Mouse (Mus musculus): ENCODE data around the gene Hvcn1.

Hvcn1 gene

DNA sequence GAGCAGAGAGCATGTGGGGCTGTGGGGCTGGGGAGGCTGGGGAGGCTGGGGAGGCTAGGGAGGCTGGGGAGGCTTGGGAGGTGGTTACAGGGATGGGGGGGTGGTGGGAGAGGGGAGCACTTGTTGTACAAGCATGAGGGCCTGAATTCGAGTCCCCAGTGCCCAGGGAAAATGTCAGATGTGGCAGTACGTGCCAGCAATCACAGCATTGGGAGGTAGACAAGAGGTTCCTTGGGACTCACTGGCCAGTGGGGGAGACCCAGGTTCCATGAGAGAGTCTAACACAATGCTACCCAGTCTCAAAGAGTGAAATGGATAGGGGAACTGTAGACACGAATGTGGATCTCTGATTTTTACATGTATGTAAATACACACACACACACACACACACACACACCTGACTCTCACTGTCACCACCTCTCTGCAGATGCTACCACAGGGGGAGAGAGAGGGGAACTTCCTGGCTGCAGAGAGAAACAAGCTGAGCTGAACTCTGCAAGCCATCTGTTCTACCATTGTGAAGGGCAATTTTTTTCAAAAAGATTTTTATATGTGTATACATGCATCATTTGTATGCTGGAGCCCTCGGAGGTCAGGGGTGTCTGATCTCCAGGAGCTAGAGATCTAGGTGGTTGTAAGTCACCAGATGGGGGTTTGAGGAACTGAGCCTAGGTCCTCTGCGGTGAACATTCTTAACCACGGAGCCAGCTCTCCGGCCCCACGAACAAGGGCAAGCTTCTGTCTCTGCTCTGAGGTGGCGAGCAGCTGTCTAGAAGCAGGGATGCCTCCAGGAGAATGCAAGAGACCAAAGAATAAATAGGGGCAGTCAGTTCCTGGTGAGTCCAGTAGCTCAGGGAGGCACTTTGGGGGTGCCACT is 28.0 kb downstream of the Hvcn1 start:
- no peak for DNase-seq (ENCODE audit: low spot score in 2 of 2)

DNA sequence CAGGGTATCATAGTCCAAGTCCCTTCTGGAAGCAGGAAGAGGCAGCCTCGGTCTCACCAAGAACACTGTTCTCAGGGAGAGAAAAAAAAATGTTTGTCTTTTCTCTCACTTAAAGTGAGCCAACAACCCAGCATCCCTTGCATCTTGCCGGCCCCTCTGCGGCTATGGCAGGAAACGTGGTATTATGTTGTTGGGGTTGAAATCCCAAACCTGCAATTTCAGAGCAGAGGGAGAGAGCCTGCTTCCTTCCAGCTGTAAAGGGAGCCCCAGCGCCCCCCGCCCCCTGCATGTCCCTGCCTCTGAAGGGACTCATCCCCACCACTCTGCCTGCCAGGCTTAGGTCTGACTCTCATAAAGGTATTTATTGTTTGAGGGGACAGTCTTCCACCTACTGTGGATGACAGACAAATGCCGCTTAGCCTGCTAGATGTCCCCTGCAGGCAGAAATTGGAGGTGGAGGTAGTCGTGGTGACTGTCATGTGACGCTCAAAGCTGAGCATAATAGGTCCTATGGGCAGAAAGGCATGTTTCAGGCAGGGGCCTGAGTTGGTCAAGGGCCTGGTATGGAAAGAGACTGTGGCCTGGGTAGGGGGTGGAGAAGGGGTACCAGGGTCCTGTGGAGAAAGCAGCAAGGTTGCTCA is 28.7 kb downstream of the Hvcn1 start:
- DNase-seq (ENCODE audit: low spot score in 2 of 2), result no peak

GRCm38 (mm10) chr5:122237200-122237599 is 30.6 kb downstream of the Hvcn1 start:
- DNase-seq (ENCODE audit: low spot score in 2 of 2), result no peak

- no peak for DNase-seq (ENCODE audit: low spot score in 2 of 2)
Observed at GRCm38 (mm10) chr5:122239618-122240017, 33.0 kb downstream of the Hvcn1 start.

DNA sequence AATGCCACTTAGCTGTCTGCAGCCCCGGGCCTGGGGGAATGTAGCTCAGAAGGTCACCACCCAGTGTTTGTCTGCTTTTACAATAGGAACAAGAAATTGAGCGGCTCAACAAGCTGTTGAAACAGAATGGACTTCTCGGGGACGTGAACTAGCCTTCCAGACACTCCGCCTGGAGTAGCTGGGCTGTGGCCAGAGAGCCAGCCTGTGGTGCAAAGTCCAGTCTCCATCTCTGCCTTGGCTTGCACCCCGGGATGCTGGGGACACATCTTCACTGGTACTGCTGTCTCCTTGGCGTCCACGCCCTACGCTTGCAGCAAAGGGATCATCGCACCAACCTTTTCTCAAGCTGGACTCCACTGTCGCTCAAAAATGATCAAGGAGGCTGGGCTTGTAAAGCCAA is 33.9 kb downstream of the Hvcn1 start:
- no peak for DNase-seq (ENCODE audit: low spot score in 2 of 2)

- DNase-seq (ENCODE audit: low spot score in 2 of 2), result no peak
Observed at GRCm38 (mm10) chr5:122240989-122241388, 34.4 kb downstream of the Hvcn1 start.

- DNase-seq (ENCODE audit: low spot score in 2 of 2), result no peak
Observed at GRCm38 (mm10) chr5:122242521-122243123, 36.0 kb downstream of the Hvcn1 start.

GRCm38 (mm10) chr5:122243781-122244523 is 37.3 kb downstream of the Hvcn1 start:
- no peak for DNase-seq (ENCODE audit: low spot score in 2 of 2)

GRCm38 (mm10) chr5:122245186-122245585 is 38.6 kb downstream of the Hvcn1 start:
- DNase-seq (ENCODE audit: low spot score in 2 of 2), result no peak

GRCm38 (mm10) chr5:122246547-122247167 is 40.1 kb downstream of the Hvcn1 start:
- DNase-seq (ENCODE audit: low spot score in 2 of 2), result no peak

DNA sequence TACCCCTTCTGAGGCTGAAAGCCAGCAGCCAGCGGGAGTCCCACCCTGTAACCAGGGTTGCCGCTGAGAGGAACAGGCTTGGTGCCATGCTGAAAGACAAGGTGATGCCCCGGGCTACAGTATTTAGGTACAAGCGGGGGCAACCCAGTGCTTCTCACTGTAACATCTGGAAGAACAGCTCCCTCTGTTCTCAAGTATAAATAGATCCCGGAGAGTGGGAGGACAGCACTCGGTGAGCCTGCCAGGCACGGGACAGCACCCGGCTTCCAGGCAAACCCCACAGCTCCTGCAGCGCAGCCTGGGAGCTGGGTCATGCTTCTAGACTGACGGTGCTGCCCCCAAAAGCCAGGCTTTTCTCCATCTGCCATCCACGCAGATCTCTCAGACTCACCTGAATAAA is 40.9 kb downstream of the Hvcn1 start:
- no peak for DNase-seq (ENCODE audit: low spot score in 2 of 2)

- no peak for DNase-seq (ENCODE audit: low spot score in 2 of 2)
Observed at GRCm38 (mm10) chr5:122247934-122248333, 41.3 kb downstream of the Hvcn1 start.

DNA sequence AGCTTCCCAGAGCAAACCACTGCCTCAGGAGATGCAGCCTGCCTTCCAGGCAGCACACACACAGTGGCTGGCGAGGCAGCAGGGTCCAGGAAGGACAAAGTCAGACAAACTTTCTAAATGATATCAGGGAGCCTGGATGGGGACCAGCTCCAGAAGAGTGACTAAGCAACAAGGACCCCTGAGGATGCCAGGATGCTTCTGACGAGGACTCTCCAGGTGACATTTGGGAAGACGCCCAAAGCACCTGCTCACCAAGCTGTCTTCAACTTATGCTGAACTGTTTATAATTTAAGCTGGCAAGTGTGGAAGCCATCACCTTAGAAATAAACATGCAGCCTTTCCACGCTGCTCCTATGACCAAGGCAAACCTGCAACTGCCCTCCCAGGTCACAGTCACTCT is 42.7 kb downstream of the Hvcn1 start:
- DNase-seq (ENCODE audit: low spot score in 2 of 2), result no peak

DNA sequence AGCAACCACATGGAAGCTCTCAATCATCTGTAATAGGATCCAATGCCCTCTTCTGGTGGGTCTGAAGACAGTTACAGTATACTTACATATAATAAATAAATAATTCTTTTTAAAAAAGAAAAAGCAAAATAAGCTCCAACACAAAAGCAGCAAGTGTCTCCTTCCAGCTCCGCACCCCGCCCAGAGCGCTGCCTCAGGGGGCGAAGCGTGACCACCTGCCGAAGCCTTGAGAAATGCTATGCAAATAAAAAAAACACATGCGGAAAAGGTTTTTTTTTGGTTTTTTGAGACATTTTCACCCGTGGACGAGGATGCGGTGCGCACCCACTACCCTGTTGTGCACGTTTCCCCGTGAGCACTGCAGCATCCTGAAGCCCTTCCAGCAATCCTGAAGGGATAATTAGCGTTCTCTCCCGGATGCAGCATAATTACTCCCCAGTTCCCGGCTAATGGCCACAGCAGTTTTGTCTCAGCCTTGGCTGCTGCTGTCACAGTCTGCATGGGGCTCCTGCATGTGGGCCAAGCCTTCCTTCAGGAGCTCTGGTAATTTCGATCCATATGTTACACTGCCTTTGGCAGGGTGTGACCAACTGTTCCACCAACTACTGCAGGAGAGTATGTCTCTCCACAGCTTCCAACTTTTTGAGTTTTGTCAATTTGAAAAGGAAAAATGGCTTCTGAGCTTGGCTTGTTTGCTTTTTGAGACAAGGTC is 45.4 kb downstream of the Hvcn1 start:
- no peak for DNase-seq (ENCODE audit: low spot score in 2 of 2)

DNA sequence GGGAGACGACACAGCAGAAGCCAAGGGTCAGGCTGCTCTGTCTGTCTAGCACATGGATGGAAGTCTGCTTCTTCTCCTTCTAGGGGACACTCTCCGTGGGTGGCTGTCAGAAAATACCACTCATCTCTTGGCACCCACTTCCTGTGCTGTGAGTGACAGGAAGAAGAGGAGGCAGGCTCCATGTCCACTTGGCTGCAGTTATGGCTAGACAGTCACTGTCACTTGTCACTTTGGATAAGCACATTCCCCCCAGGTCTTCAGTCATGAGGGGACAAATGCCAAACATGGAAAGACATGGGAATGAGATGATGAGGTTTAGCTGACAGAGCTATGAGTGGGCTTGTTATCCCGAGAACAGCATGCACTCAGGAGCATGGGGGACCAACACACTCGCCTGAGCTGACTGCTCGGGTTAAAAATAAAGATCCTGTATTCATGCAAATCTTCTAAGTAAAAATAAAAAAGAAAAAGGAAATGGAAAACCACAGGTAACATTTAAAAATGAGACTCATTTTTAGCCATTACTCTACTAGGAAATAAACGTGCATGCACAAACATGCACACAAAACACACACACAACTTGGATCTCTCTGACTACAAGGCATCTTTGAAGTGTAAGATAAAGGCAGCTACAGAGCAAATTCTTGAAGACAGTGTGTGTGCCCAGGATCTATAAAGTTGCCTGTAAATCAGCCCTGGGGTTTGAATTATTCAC is 51.6 kb downstream of the Hvcn1 start:
- no peak for DNase-seq (ENCODE audit: low spot score in 2 of 2)

- no peak for DNase-seq (ENCODE audit: low spot score in 2 of 2)
Observed at GRCm38 (mm10) chr5:122262104-122262503, 55.5 kb downstream of the Hvcn1 start.

DNA sequence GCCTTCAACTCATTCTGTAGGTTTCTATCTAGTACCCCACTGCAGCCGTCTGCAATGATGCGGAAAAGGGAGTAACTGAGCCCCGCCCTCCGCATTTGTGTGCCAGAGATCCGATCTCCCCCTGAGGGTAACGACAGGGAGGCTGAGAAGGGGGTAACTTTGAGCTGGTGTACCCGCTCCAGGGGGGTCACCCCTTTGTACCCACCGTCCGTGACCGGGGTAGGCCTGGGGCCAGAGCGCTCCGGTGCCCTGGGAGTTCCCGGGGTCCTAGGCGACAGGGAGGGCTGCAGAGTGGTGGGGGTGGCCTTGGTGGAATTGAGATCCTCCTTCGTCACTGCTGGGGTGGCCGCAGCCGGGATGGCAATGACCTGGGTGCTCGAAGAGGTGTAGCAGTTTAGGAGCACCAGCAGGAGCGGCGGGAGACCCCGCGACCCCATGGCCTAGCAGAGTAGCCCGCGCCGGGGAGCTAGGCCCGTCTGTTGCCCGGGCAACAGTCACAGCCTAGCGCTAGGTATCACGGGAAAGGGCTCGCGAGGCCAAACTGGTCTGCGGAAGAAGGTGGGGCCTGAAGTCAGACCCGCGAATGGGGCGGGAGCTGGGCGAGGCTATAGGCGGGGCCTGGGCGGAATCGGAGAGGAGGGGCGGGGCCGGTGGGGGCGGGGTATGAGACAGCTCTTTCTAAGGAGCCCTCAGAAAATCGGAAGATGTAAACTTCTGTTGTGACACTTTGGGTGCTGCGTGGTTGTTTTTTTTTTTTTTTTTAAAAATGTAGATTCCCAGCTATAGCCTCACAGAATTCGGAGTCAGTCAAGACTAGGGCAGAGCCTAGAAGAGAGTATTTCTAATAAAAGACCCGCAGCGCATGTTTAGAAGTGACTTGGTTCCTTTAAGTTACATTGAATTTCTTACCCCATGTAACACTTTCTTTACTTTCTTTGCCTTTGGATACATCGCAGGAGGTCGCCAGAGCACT is 57.6 kb downstream of the Hvcn1 start, which contains the start of gene Tctn1:
Tctn1 (minus strand) TSS at position 528 of the 973 bp plus-strand sequence.
- DNase-seq (ENCODE audit: low spot score in 2 of 2), result peak; percentile 79 to 86

- DNase-seq (ENCODE audit: low spot score in 2 of 2), result no peak
Observed at GRCm38 (mm10) chr5:122265187-122265586, 58.6 kb downstream of the Hvcn1 start.

GRCm38 (mm10) chr5:122265942-122266341 is 59.3 kb downstream of the Hvcn1 start:
- no peak for DNase-seq (ENCODE audit: low spot score in 2 of 2)

Measured in frontal cortex, postnatal 10 days (tissue).